Mouse (Mus musculus) ovary, postnatal 36 days (tissue): Measurements from ENCODE around the gene H2-Ob.
"Not testable (repeated sequence)": the region's sequence is repeated elsewhere in the genome, so short reads cannot be mapped to it uniquely, and the experiment has no call there.

Source experiments
- DNase-seq: peaks from one replicate; pipeline ENCODE4 v3.0.0; 2022; ENCODE audit warnings: low spot score, mixed read lengths

The H2-Ob gene

DNA sequence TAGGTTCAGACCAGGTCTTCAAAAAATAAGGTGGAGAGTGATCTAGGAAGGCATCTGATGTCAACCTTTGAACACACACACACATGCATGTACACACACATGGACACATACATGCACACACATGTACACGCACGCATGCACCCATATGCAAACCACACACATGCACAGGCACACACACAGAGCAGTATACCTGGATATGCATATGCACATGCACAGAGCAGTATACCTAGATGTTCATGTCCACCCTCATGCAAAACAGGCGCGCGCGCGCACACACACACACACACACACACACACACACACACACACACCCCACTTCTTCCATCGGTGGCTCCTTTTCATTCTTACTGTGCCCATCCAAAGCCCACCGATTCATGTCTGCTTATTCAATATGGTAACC is 30.8 kb upstream of the H2-Ob start:
- DNase-seq, result no peak

- no peak for DNase-seq
Observed at GRCm38 (mm10) chr17:34208421-34208820, 30.3 kb upstream of the H2-Ob start.

DNA sequence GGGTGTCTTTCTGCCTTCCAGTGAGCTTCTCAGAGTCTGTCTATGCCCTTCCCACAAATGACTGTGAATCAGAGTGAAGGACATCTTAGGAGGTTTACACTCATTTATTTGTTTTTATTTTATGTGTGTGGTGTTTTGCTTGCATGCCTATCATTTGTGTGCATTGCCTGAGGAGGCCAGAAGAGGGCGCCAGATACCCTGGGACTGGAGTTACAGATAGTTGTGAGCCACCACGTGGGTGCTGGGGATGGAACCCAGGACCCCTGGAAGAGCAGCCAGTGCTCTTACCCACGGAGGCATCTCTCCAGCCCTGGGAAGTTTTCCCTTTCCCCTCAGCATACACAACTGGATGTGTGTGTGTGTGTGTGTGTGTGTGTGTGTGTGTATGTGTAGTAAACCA is 29.0 kb upstream of the H2-Ob start:
- DNase-seq, result no peak

GRCm38 (mm10) chr17:34210599-34210998 is 28.1 kb upstream of the H2-Ob start:
- DNase-seq, result no peak

GRCm38 (mm10) chr17:34211746-34212365 is 26.8 kb upstream of the H2-Ob start:
- no peak for DNase-seq

- no peak for DNase-seq
Observed at GRCm38 (mm10) chr17:34213936-34214335, 24.8 kb upstream of the H2-Ob start.

GRCm38 (mm10) chr17:34215176-34215575 is 23.5 kb upstream of the H2-Ob start:
- no peak for DNase-seq

GRCm38 (mm10) chr17:34217216-34217928 is 21.3 kb upstream of the H2-Ob start:
- no peak for DNase-seq

- no peak for DNase-seq
Observed at GRCm38 (mm10) chr17:34217986-34218385, 20.7 kb upstream of the H2-Ob start.

DNA sequence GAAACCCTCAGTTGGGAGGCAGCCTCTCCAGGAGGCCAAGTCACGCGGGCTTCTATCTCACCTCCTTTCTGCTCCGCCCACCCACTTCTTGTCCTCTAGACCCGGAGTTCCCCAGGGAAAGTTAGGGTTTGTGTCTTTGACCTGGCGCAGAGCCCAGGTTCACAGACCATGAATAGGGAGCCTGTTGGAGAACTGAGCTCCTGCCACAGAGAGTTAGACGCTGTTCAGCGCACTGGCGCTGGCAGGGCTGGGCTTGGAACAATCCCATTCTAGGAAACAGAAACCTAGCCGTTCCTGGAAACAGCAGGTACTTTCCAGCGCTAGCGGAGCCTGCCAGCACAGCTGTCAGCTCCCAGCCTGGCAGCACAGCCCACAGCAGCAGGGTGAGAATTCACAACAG is 20.0 kb upstream of the H2-Ob start:
- peak; percentile 59 for DNase-seq

GRCm38 (mm10) chr17:34219096-34219495 is 19.6 kb upstream of the H2-Ob start:
- peak; percentile 39 for DNase-seq

DNA sequence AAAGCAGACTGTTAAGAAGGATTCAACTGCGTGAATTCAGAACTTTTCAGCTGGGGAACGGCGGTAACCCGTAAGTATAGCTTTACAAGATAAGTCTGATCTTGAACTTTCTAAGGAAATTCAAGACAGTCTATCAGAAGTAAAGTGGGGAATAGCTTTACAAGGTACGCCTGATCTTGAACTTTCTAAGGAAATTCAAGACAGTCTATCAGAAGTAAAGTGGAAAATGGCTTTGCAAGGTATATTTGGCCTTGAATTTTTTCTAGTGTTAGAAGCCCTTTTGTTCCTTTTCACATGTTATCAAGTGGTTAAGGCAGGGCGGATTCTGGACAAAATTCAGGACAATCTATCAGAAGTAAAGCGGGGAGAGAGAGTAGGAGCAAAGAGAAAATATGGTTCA is 18.9 kb upstream of the H2-Ob start:
- not testable (repeated sequence) for DNase-seq

- DNase-seq, result not testable (repeated sequence)
Observed at GRCm38 (mm10) chr17:34220401-34220800, 18.3 kb upstream of the H2-Ob start.

DNA sequence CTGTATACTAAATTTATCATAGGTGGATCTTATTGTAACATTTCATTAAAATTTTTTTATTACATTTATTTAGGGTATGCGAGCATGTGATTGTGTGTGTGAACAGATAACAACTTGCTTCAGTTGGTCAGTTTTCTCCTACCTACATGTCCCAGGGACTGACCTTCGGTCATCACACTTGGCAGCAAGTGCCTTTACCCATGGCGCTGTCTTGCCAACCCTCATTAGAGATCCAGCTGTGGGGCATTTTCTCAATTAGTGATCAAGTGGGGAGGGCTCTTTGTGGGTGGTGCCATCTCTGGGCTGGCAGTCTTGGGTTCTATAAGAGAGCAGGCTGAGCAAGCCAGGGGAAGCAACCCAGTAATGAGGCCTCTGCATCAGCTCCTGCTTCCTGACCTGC is 13.9 kb upstream of the H2-Ob start:
- no peak for DNase-seq

- DNase-seq, result no peak
Observed at GRCm38 (mm10) chr17:34225426-34225825, 13.3 kb upstream of the H2-Ob start.

DNA sequence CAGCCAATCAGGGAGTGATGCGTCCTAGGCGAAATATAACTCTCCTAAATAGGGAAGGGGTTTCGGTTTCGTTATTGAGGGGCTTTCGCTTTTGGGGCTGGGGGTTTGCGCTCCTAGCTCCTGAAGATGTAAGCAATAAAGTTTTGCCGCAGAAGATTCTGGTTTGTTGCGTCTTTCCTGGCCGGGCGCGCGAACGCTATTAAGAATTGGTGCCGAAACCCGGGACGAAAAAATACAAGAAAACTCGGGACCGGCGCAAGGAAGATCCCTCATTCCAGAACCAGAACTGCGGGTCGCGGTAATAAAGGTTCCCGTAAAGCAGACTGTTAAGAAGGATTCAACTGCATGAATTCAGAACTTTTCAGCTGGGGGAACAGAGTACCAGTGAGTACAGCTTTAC is 12.8 kb upstream of the H2-Ob start:
- DNase-seq, result not testable (repeated sequence)

- not testable (repeated sequence) for DNase-seq
Observed at GRCm38 (mm10) chr17:34230971-34231370, 7.7 kb upstream of the H2-Ob start.

GRCm38 (mm10) chr17:34232021-34232420 is 6.7 kb upstream of the H2-Ob start:
- not testable (repeated sequence) for DNase-seq

GRCm38 (mm10) chr17:34234926-34235325 is 3.8 kb upstream of the H2-Ob start:
- peak; percentile 59 for DNase-seq

DNA sequence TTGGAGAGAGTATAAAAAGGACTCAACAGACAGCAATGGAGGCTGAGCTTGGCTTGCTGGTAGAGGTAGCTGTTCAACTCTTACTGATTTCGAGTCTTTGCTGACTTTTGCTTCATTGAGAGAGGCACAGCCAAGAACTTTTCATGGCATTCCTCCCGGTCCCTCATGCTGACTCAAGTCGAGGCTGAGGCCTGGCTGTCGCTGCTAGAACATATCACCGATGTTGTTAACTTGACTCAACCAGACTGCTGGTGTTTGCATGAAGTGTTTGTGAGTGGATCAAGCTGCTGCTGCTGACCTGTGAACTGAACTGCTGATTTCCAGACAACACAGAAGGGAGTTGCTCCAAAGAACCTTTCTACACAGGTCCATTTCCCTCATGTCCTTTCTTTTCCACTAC is 2.0 kb upstream of the H2-Ob start:
- DNase-seq, result no peak

GRCm38 (mm10) chr17:34237741-34238140 is 962 bp upstream of the H2-Ob start:
- DNase-seq, result no peak

DNA sequence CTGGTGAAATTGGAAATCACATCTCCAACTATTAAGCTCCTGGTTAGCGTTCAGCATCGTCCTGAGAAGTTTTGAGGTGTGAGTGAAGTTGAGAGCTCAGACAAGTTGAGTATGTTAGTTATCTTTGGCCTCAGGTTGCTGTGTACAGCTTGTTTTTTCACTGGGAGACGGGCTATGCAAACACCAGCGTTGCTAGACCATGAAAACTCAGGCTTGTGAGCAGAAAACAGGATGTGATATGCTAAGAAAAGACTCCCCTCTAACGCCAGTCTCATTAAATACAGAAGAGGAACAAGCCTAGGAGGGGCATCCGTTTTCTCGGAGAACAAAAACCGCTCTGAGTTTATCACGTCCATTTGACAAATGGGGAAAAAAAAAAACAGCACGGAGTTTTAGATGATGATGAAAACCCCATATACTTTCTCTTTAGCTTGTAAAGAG is 918 bp downstream of the H2-Ob start:
- no peak for DNase-seq

- no peak for DNase-seq
Observed at GRCm38 (mm10) chr17:34240366-34240765, 1.7 kb downstream of the H2-Ob start.

- no peak for DNase-seq
Observed at GRCm38 (mm10) chr17:34240916-34241315, 2.2 kb downstream of the H2-Ob start.
